Mouse (Mus musculus): Measurements from ENCODE around the gene Arrdc4. TPM values are rescaled to one million over a fixed set of nuclear protein-coding genes. Genes with fewer than 3 reads are reported as not detected.

Gene Arrdc4
- polyA plus RNA-seq, 2 experiments, result 16.2 to 28.0 TPM

- no peaks in the 10 kb centered on the region for H3K9me3 ChIP-seq (ENCODE audit: control insufficient read depth, low read length)
- WGBS, result 44% methylated on average over 6 of the region's 6 CpGs
- no peaks in the 10 kb centered on the region for H3K27me3 ChIP-seq (ENCODE audit: control insufficient read depth, insufficient read depth, low read length)
- DNase-seq (ENCODE audit: low spot score), result no peak
- no peaks in the 10 kb centered on the region for H3K4me1 ChIP-seq (ENCODE audit: control insufficient read depth, insufficient read depth, low read length)
- H3K4me2 ChIP-seq (replicated peaks; ENCODE audit: low read depth, low read length, severe bottlenecking), result no peak overlapping the region
- no peak overlapping the region for H3K9ac ChIP-seq (ENCODE audit: low read depth, low read length, severe bottlenecking)
- H3K4me3 ChIP-seq (replicated peaks; ENCODE audit: low read length), result no peak overlapping the region
- ATAC-seq (ENCODE audit: low FRiP score, low read depth), result no peak
- H3K36me3 ChIP-seq (ENCODE audit: control insufficient read depth, insufficient read depth, low read length), result no peaks in the 10 kb centered on the region
- no peak overlapping the region for H3K27ac ChIP-seq (replicated peaks; ENCODE audit: low read depth, low read length)
- TF ChIP-seq POLR2A (IDR thresholded peaks at IDR 0.05; ENCODE audit: borderline replicate concordance, extremely low read depth, insufficient read depth, insufficient read length), result no peak
These were observed 52.1 kb downstream of the Arrdc4 start for GRCm38 (mm10) chr7:68696908-68697307.

DNA sequence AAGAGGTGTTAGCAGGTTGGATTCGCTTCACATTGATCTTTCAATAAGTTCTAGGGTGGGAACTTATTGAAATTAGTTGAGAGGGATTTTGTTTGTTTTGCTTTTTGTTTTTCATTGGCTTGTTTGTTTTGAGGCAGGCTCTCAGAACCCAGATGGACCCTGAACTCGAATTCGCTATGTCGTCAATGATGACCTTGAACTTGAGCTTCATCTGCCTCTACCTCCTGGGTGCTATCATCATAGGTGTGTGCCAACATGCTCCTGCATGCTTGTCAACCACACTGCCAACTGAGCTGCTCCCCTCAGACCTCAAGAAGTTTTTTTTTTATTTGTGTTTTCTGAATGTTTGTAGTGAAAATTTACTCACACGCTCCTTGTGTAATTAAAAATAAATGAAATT is 52.6 kb downstream of the Arrdc4 start:
- Histone ChIP-seq H3K27ac (replicated peaks; ENCODE audit: low read depth, low read length) (no peak overlapping the region), H3K27me3 (ENCODE audit: control insufficient read depth, insufficient read depth, low read length) (no peaks in the 10 kb centered on the region), H3K36me3 (ENCODE audit: control insufficient read depth, insufficient read depth, low read length) (no peaks in the 10 kb centered on the region), H3K4me2 (replicated peaks; ENCODE audit: low read depth, low read length, severe bottlenecking) (no peak overlapping the region), H3K9ac (ENCODE audit: low read depth, low read length, severe bottlenecking) (no peak overlapping the region), H3K4me1 (ENCODE audit: control insufficient read depth, insufficient read depth, low read length) (no peaks in the 10 kb centered on the region), H3K4me3 (replicated peaks; ENCODE audit: low read length) (no peak overlapping the region), H3K9me3 (ENCODE audit: control insufficient read depth, low read length) (no peaks in the 10 kb centered on the region)
- DNase-seq (ENCODE audit: low spot score) (no peak), ATAC-seq (ENCODE audit: low FRiP score, low read depth) (no peak)
- whole genome bisulfite sequencing, result 79% methylated on average over 5 of the region's 5 CpGs
- no peak for TF ChIP-seq POLR2A (IDR thresholded peaks at IDR 0.05; ENCODE audit: borderline replicate concordance, extremely low read depth, insufficient read depth, insufficient read length)

DNA sequence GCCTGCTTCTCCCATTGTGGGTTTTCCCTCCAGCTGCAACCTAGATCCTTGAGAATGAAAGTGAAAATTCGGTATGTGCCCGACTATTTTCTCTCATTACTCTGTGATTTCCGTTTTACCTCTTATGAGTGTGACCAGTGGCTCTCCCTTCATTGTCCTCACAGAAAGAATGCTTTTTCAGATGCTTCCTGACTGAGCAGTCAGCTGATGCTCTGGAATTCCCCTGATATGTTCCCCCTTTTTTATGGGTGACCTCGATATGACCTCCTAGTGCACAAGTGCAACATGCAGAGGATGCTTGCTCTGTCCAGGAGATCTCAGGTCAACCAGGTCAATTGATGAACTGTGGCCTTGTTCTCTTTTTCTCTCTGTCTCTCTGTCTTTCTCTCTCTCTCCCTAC is 56.3 kb downstream of the Arrdc4 start:
- WGBS, result 79% methylated on average over 4 of the region's 4 CpGs
- no peak for ATAC-seq (ENCODE audit: low FRiP score, low read depth)

GRCm38 (mm10) chr7:68691454-68691853 is 57.6 kb downstream of the Arrdc4 start:
- Histone ChIP-seq H3K27me3 (ENCODE audit: control insufficient read depth, insufficient read depth, low read length) (no peaks in the 10 kb centered on the region), H3K36me3 (ENCODE audit: control insufficient read depth, insufficient read depth, low read length) (no peaks in the 10 kb centered on the region), H3K4me3 (replicated peaks; ENCODE audit: low read length) (no peak overlapping the region), H3K4me1 (ENCODE audit: control insufficient read depth, insufficient read depth, low read length) (0 out of 2 replicates have a peak, but pooled peaks cover 5% of the 10 kb centered on the region), H3K9me3 (ENCODE audit: control insufficient read depth, low read length) (no peaks in the 10 kb centered on the region), H3K4me2 (replicated peaks; ENCODE audit: low read depth, low read length, severe bottlenecking) (no peak overlapping the region), H3K27ac (replicated peaks; ENCODE audit: low read depth, low read length) (no peak overlapping the region), H3K9ac (ENCODE audit: low read depth, low read length, severe bottlenecking) (no peak overlapping the region)
- WGBS, result 75% methylated on average over 1 of the region's 1 CpGs
- ATAC-seq (ENCODE audit: low FRiP score, low read depth), result no peak
- no peak for TF ChIP-seq POLR2A (IDR thresholded peaks at IDR 0.05; ENCODE audit: borderline replicate concordance, extremely low read depth, insufficient read depth, insufficient read length)
- no peak for DNase-seq (ENCODE audit: low spot score)

More for the DNA sequence above, 56.3 kb downstream of the Arrdc4 start:
- Histone ChIP-seq H3K9me3 (ENCODE audit: control insufficient read depth, low read length) (no peaks in the 10 kb centered on the region), H3K9ac (ENCODE audit: low read depth, low read length, severe bottlenecking) (no peak overlapping the region), H3K27ac (replicated peaks; ENCODE audit: low read depth, low read length) (no peak overlapping the region), H3K36me3 (ENCODE audit: control insufficient read depth, insufficient read depth, low read length) (no peaks in the 10 kb centered on the region), H3K4me2 (replicated peaks; ENCODE audit: low read depth, low read length, severe bottlenecking) (no peak overlapping the region), H3K4me1 (ENCODE audit: control insufficient read depth, insufficient read depth, low read length) (no peaks in the 10 kb centered on the region), H3K4me3 (replicated peaks; ENCODE audit: low read length) (no peak overlapping the region), H3K27me3 (ENCODE audit: control insufficient read depth, insufficient read depth, low read length) (no peaks in the 10 kb centered on the region)
- no peak for DNase-seq (ENCODE audit: low spot score)
- no peak for TF ChIP-seq POLR2A (IDR thresholded peaks at IDR 0.05; ENCODE audit: borderline replicate concordance, extremely low read depth, insufficient read depth, insufficient read length)

DNA sequence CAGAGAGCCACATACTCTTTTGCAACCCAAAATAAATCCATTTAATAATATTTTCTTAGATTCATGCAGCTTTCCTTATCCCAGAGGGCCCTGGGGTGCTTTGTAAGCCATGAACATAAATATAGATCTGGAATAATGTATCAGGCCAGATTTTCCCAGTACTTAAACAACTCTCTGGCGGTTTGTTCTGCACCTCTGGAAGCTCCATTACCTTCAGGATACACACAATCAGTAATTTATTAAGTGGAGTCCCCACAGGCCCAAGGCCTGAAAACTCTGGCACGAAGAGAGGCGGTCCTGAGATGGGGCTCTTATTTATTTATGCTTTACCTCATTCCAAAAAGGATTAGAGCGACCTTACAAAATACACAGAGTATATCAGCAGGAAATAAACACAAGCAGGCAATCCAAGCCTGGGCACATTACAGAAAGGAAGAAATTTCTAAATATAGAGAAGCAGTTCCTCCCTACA is 61.9 kb downstream of the Arrdc4 start:
- H3K27me3 ChIP-seq (ENCODE audit: control insufficient read depth, insufficient read depth, low read length), result no peaks in the 10 kb centered on the region
- 53% methylated on average over 4 of the region's 4 CpGs for WGBS
- H3K9me3 ChIP-seq (ENCODE audit: control insufficient read depth, low read length), result no peaks in the 10 kb centered on the region
- no peaks in the 10 kb centered on the region for H3K36me3 ChIP-seq (ENCODE audit: control insufficient read depth, insufficient read depth, low read length)
- H3K4me1 ChIP-seq (ENCODE audit: control insufficient read depth, insufficient read depth, low read length), result 0 out of 2 replicates have a peak, but pooled peaks cover 5% of the 10 kb centered on the region
- ATAC-seq (ENCODE audit: low FRiP score, low read depth) (no peak), DNase-seq (ENCODE audit: low spot score) (peak; percentile 22)
- TF ChIP-seq POLR2A (IDR thresholded peaks at IDR 0.05; ENCODE audit: borderline replicate concordance, extremely low read depth, insufficient read depth, insufficient read length), result no peak
- no peak overlapping the region for H3K4me3 ChIP-seq (replicated peaks; ENCODE audit: low read length)
- no peak overlapping the region for H3K27ac ChIP-seq (replicated peaks; ENCODE audit: low read depth, low read length)
- no peak overlapping the region for H3K4me2 ChIP-seq (replicated peaks; ENCODE audit: low read depth, low read length, severe bottlenecking)
- no peak overlapping the region for H3K9ac ChIP-seq (ENCODE audit: low read depth, low read length, severe bottlenecking)

Data from limb, embryonic 14.5 days (tissue).